Mouse (Mus musculus) telencephalon, adult 2 months (tissue): ENCODE measurements around the gene Clstn3.
"Not testable (repeated sequence)": the region's sequence is repeated elsewhere in the genome, so short reads cannot be mapped to it uniquely, and the experiment has no call there.

ENCODE experiments used
- DNase-seq: peaks from one replicate; pipeline ENCODE4 v3.0.0-alpha.2; 2011; ENCODE audit warnings: low read depth, low spot score

Gene Clstn3

DNA sequence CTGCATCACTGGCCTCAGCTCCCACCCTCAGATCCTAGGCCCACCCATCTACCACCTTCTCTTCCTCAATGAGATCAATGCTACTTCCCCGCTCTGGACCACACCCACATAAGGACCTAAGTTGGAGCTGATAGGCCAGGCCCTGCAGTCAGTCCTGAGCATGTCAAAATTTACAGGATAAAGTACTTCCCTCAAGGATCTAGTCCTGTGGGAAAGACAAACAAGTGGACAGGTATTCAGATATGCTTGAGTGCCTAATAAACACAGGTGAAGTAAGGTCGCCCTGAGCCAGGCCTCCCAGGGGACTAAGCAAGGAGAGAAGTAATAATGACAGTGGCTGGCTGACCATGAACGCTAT is 15.0 kb upstream of the Clstn3 start:
- no peak for DNase-seq

DNA sequence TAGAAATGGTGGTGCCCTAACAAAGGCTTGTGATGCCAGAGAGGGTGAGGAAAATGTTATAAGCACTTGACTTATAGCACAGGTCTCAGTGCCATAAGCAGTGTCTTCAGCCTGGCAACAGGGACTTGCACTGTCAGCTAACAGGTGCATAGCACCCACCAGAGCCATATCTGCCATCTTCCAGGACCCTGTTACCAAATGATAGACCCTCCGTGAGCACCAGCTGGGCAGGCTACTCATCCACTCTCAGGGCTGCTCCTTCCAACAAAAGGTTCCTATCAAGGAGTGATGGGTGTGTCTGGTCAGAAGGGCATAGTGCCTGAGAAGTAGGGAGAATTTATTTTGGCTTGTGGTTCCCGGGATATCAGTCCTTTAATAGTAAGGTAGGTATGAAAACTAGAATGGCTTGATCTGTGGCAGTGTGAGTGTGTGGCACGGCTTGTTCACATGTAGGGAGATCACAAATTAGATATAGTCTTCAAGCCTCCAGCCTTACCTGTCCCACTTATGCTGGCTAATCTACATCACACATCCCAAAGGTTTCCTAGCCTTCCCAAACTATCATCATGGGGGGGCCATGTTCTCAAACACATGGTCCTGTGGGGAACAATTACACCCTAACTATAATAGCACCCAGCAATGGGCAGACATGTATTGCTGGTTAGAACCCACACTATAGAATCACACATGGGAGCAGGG is 14.4 kb upstream of the Clstn3 start:
- DNase-seq, result no peak

DNA sequence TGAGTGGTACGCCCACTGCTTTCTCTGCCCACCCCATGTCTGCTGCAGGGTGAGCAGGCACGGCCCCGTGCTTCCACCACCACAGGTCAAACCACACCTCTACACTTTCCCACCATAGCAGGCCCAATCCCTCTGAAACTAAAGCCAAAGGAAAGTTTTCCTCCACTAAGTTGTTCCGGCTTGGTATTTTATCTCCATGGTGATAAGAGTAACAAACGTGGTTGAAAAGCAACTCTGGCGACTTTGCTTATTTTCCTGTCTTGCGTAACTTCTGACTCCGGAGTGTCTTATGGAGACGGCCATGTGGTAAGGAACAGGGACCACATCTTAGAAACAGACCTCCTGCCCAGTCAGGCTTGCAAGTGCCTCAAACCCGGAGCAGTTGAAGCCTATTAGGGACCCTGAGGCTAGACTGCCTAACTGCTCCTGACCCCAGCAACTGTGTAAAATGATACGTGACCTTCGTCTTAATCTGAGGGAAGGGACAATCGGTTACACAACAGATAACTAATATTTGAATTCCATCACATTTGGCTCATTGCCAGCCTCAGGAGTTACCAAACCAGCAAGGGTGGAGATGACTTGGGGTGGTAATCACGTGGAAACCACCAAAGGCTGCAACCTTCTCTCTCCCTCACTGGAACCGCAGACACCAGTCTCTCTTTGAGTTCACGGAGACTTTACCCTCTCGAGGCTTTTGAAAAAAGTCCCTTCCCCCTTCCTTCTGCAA is 13.5 kb upstream of the Clstn3 start:
- DNase-seq, result no peak

DNA sequence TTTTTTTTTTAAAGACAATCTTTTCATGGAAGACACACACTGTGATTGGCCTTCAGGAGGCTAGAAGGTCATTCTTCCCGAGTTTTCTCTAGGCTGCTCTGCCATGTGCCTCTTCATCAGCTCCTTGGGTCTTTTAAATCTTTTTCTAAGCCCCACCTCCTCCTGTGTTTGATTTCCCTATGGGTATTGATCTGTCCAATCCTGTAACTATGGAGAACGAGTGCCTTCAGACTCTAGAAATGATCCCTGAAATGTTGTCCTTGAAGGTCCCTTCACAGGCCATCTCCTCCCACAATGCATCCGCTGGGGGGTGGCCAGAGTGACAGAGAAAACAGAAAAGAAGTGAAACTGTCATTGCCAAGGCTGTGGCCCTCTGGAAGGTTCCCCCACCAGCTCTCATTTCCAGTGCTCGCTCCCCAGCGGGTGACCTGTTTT is 12.6 kb upstream of the Clstn3 start:
- DNase-seq, result no peak

DNA sequence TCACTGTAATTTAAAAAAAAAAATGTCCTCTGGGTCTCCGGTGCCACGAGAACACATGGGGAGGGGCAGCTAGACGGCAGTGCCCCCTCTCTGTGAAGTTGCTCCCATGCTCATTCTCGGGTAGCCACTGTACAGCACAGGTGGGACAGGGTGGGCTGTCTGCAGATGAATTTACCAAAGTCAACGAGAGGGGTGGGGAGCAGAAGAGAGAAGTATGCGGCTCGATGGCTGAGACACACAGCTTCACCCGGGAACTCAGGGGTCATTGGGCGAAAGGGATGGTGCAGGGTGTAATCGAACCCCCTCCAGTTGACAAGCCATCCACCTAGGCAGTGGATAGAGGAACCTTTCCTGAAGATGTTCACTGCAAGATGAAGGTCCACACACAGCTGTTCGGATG is 12.2 kb upstream of the Clstn3 start:
- no peak for DNase-seq

DNA sequence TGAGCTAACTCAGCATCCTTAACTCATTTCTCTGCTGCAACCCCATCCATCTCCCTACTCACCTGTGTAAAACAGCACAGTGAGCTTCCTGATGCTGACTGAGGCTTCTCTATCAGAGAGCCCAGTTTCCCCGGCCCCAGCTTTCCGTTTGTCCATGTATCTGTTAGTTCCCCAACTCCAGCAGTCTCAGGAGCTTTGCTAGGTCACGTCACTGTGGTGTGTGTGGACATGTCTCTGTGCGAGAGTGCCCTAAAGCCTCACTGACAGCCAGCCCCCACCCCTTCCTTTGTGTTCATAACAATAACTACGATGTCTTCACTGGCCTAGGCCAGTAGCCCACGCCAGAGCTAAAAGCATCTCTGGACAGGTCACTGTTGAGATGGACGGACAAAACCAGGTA is 11.6 kb upstream of the Clstn3 start:
- DNase-seq, result no peak

DNA sequence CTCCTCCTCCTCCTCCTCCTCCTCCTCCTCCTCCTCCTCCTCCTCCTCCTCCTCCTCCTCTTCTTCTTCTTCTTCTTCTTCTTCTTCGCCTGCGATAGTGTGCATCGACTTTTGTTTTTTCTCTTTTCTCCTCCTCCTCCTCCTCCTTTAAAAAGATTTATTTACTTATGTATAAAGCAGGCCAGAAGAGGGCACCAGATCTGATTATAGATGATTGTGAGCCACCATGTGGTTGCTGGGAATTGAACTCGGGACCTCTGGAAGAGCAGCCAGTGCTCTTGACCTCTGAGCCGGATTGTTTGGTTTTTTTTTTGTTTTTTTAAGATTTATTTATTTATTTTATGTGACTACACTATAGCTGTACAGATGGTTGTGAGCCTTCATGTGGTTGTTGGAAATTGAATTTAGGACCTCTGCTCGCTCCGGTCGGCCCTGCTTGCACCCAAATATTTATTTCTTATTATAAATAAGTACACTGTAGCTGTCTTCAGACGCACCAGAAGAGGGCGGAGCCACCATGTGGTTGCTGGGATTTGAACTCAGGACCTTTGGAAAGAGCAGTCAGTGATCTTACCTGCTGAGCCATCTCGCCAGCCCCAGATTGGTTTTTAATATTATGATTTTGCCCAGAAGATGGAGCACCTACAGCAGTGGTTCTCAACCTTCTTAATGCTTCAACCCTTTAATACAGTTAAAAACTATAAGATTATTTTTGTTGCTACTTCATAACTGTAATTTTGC is 10.9 kb upstream of the Clstn3 start:
- not testable (repeated sequence) for DNase-seq

DNA sequence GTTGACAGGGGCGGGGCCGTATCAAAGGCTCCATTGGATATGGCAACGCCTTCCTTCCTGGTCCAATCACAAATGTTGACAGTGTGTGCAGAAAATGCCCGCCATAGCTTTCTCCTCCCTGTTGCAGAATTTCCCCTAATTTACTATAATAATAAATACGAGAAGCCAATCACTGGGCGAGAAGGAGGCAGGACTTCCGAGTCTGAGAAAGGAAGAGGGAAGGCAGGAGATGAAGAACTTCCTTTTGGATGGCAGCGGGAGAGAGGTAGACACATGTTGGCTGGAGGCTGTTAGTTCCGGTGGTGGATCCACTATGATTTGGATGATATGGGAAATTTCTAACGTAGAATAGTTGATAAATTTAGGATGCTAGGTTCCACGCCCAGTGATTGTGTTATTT is 10.0 kb upstream of the Clstn3 start:
- DNase-seq, result no peak

DNA sequence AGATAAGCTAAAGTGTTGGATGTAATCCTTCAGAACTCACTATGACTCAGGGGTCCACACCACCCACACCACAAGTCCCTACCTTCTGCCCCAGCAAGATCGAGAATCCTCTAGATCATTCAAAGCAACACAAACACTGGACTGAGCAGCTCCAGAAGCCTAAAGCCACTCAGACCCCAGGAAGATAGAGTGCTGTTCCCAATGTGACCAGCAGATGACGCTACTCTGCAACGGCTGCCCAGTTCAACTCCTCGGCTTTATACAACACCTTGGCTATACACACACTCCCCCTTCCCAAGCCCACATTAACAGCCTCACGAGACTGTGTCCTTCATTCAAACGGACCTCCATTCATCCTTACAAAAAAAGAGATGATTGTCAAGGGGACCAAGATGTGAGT is 8.2 kb upstream of the Clstn3 start:
- no peak for DNase-seq

DNA sequence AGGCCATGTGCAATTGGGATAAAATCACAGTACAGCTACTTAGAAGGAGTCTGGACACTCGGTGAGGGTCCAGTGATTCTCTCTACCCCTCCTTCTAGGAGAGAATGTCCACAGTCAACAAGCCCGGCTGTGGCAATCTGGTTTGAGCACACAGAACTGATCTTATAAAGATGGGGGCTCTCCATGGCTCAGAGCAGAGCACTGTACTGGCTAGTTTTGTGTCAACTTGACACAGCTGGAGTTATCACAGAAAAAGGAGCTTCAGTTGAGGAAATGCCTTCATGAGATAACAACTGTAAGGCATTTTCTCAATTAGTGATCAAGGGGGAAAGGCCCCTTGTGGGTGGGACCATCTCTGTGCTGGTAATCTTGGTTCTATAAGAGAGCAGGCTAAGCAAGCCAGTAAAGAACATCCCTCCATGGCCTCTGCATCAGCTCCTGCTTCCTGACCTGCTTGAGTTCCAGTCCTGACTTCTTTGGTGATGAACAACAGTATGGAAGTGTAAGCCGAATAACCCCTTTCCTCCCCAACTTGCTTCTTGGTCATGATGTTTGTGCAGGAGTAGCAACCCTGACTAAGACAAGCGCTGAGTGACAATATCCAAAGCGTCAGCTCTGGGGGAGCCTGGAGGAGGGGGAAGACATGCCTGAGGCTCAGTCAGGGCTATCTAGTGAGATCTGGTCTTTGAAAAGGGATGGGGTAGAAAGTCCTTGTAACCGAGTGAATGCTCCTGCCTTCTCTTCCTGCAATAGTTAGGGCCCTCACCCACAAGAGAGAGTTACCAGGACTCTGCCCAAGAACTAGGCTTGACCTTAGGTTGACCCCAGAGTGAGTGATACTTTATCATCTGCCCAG is 7.4 kb upstream of the Clstn3 start:
- not testable (repeated sequence) for DNase-seq

DNA sequence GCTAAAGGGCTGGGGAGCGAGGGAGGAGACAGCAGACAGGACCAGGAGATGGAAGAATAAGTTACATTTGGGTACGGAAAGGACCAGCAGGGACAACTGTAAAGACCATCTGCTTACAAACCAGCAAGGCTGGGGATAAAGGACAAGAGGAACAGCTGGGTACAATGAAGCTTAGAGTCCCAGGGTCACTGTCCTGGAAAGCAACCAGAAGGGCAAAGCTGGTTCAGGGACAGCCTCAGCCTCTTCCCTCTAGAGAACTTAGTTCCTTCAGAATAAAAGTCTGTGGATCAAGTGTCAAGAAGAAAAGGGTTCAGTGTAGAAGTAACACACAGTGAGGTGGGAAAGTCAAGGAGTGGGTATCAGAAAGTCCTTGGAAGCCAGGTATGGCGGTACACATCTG is 6.5 kb upstream of the Clstn3 start:
- no peak for DNase-seq

DNA sequence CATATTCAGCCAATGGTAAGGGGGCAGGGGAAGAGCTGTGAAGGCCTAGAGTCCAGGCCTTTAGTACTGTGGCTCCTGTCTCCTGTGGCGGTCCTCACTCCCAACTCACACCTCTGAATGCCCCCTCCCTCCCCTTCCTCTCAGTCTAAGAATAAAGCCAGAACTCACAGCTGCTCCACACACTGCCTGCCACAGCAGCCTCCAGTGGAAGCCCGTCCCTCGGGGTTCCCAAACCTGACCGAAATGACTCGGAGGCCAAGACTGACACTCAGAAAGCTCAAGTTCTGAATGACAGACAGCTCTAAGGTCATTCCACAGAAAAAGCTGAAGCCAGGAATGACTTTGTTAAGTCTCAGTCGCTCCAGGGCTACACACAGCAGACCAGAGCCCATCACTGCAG is 1.1 kb upstream of the Clstn3 start:
- DNase-seq, result no peak

DNA sequence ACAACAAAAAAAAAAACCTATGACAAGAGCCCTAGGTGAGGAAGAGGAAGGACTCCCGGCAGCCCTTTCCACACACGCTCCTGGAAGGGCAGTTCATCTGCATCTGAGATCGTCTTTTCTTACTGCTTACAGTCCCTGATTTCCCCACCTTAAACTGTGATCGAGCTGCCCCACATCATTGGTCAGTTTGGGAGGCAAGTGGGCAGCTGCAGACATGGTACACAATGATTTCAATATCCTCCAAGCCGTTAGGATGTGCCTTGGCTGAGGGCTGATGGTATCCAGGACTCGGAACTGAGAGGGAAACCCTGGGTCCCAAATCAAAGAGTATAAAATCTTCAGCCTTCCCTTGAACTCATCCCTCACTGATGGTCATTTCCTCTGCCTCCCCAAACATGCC is 705 bp upstream of the Clstn3 start:
- DNase-seq, result no peak

DNA sequence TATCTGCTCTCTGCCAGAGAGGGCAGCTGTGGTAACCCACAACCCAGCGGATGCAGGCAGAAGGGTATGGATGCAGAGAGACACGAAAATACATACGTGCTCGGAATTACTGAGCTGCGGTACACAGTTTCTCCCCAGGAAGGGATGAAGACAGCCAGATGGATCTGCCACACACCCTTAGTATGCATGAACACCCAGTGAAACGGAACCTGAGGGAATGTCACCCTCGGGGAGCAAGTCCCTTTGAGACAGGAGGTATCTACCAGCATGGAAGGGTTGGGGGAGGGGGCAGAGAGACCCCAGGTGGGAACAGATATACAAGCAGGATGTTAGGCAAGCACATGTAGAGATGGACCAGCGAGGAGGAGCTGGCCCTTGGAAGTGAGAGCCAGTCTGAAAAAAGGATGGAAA is 708 bp downstream of the Clstn3 start:
- DNase-seq, result peak; percentile 21

DNA sequence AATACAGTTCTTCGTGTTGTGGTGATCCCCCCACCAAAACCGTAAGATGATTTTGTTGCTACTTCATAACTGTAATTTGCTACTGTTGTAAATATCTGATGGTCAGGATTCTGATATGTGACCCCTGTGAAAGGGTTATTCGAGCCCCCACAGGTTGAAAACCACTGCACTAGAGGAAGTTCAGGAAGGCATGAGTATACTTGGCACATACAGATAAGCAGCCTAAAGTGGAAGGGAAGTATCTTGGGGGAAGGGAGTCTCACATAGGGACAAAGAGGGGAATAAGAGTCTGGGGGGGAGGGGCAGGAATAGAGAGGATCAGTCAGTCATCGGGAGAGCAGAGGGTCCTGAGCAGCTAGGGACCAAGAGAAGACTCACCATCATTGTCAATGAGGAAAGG is 5.2 kb downstream of the Clstn3 start:
- DNase-seq, result no peak

DNA sequence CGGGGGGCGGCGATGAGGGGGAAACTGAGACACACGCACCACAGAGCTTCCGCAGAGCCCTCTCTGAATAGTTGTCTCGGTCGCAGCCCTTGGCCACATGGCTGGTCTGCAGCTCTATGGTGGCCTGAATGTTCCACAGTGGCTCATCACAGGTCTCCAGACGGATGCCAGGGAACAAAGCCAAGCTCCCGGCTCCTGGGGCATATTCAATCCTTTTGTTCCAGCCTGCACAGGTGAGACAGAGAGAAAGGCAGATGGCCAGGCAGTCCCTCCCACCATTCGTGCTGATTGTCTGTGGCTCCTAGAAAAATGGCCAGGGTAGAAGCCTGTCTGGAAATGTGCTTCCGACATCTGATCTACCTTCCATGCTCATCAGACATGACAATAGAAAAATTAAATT is 6.1 kb downstream of the Clstn3 start:
- DNase-seq, result no peak

DNA sequence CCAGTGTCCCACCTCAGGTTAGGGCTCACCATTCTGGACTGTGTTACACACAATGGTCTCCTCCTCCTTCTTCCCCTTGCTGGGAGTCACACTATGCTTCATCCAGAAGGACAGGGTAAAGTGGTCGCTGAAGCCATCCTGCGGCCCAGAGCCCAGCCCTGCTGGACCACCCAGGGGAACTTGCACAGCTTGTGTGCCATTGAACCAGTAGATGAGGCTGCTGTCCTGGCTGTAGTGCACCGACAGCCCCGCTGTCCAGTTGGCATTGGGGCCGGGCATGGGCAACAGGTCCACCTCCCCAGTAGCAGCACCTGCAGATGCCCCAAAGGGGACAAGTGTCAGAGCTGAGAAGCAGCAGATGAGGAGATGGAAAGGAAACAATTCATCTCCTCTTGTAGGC is 6.8 kb downstream of the Clstn3 start:
- DNase-seq, result no peak

DNA sequence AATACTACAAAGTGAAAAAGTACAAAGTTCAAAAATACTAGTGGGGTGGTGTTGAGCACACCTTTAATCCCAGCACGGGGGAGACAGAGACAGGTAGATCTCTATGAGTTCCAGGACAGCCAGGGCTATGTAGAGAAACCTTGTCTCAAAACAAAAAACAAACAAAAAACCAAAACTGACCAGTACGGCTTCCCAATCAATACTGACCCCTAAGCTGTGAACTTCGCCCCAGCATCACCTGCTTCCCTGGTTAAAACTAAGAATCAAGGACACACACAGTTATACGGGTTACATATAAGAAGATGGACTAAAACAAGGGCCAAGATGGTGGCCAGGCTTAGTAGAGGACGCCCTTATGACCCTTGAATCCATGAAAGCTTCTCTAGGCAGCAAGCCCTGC is 8.4 kb downstream of the Clstn3 start:
- DNase-seq, result no peak

DNA sequence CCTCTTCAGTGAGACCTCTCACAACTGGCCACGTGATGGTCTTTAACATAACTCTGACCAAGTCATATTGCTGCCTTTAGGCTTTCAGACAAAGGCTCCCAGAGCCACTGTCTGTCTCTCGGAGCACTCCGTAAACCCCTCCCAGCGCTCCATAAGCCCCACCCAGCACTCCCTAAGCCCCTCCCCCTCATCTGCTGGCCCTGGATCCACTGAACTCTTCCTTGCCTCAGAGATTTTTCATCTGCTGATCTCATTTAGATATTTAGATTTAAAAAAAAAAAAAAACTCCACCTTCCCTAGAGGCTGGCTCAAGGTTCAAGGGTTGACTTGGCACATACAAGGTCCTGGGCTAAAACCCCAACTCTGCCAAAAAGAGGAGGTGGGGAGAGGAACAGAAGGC is 10.8 kb downstream of the Clstn3 start:
- DNase-seq, result no peak

DNA sequence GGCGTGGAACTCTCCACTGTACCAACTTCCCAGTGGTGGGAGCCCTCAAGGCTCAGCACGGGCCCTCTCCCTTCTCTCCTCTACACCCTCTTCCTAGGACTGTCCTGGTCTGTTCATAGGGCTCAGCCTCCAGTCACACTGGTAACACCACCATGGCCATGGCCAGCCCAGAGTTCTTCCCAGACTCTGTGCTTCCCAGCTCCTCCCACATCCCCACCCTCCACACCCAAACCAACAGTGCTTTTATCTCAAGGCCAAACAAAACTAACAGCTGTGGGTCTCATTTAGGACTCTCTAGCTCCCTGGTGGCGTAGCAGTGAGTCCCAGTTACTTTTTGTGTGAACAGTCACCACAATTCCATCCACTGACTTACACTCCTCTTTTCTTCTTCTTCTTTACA is 12.6 kb downstream of the Clstn3 start:
- DNase-seq, result no peak

DNA sequence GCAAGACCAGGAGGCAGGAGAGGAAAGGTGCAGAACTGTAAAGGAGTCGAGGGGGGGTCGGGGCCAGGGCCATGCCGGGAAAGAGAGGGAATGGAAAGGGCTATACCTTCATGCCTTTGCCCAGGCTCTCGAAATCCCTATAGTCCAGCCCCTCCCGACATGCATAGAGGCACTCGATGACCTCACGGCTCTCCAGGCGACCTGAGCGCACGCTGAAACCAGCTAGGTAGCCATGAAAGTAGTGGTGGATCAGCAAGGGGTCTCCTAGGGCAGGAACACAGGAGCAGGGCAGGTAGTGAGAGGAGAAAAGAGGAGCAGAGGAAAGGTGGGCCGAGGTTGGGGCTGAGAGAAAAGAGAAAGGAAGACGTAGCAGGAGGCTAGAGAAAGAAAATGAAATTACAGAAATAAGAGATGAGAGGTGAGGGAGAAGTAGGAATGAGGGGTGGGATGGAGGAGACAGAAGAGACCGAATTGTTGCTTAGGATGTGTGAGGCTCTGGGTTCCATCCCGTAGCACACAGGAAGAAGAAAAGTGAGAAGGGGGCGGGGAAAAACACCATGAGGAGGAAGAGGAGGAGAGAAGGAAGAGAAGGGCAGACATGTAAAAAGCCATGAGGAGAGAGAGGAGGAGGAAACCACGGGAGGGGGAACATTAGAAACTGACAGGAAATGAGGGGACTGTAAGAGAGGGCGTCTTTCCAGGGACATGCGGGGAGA is 14.8 kb downstream of the Clstn3 start:
- no peak for DNase-seq
